Mouse (Mus musculus): Measurements from ENCODE around the gene Bbip1. TPM values are rescaled to one million over a fixed set of nuclear protein-coding genes. Genes with fewer than 3 reads are reported as not detected.

Bbip1 gene
- total RNA-seq, 2 experiments from 2014 or later = 39.2 to 40.7 TPM

DNA sequence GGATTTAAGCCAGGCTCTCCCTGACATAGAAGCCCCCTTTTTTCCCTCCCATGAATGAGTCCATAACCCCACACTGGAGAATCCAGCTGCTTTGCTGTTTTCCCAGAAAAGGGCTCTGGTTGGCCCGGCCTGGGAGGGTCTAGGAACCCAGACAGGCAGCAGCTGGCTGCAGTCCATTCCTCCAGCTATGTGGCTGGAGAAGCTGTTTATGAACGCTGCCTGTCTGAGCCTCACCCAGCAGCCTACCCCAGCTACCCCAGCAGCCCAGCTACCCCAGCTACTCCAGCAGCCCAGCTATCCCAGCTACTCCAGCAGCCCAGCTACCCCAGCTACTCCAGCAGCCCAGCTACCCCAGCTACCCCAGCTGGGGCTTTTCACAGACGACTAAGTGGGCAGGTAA, 52.4 kb downstream of the Bbip1 start, which contains the start of gene Pdcd4:
Gene Pdcd4 (plus strand): TSS at position 171 of the 400 bp plus-strand sequence.
- DNase-seq (ENCODE audit: low spot score) = no peak

DNA sequence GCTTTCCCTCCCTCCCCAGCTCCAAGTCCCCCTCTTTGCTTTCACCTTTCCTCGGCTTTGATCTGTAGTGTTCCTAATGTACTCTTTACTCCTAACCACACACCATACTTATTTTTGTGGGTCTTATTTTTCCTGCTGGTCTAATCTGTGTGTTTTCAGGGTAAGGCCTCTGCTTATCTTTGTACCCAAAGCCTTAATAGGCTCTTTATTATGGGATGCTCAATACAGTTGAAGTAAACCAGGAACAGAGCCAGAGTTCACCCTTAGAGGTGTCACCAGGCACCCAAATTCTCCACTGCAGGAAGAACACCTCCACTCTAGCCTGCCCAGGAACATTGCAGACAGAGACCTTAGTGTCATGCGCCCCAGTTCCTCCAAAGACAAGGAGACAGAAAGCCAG, 52.9 kb downstream of the Bbip1 start:
- no peak for DNase-seq (ENCODE audit: low spot score)

DNA sequence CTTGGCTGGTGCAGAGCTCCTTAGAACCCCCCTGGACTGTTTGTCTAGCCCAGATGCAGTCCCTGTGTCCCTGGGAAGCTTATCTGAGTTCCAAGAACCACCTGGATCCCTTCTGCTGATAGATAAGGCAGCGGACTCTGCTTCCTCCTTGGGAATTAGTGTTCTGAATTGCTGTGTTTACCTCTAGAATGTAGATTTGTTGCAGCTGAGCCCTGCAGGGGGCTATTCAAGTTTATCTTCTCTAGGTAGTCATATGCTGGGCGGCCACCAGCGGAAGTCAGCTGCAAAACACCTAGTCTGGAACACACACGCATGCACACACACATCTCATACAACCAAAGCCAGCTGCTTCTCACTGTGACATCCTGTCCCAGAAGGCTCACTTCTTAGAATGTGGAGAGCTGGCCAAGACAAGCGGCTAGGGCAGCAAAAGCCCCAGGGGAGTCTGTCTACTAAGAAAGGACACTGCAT, 53.6 kb downstream of the Bbip1 start:
- no peak for DNase-seq (ENCODE audit: low spot score)

DNA sequence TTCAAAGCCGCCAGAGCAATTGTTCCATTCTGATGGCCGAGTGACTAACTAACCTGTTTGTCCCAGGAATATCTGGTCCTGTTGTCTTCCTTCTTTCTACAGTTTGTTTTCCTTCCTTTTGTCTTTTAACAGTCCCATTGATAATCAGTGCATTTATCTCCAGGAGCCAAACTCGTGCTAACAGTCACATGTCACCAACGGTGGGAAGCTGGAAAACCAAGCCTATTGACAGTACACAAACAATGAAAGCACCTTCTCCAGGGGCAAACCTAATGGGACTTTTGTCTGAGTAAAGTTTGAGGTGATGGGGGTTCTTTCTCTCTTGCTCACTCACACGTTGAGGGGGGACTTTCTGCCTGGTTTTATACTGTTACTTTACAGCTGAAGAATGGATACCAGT, 54.2 kb downstream of the Bbip1 start:
- DNase-seq (ENCODE audit: low spot score) = no peak

DNA sequence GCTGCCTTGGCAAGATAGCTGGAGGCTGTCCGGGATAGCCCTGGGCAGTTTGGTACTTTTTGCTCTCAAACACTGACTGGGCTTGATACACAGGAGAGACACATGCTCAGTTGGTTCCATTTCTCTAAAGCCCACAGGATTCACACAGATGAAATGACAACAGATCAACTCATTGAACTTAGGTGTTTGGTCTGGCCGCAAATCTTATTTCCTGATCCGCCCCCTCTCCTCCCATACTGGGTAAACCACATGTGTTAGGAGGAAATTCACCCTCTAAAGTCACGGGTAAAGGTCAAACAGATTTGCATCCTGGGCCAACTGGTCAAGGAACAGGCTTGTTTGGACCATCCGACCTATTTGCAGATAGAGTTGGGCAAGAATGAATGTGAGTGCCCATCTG, 54.9 kb downstream of the Bbip1 start:
- no peak for DNase-seq (ENCODE audit: low spot score)

DNA sequence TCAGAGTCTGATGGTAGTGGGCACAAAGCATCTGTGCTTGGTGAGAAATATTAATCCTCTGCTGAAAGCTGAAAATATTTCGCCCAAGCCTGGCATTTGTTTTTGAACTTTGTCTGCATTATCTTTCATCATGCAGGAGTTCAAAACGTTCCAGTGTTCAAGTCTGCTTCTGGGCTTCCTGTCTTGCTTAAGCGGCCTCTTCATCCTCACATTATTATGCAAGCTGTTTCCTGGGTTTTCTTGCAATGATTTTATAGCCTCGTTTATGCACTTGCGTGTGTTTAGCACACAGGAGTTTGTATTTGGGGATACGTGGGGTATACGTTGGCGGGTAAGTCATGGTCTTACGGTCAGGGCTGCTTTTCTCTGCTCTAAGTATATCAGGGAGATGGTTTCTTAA, 56.1 kb downstream of the Bbip1 start:
- no peak for DNase-seq (ENCODE audit: low spot score)

DNA sequence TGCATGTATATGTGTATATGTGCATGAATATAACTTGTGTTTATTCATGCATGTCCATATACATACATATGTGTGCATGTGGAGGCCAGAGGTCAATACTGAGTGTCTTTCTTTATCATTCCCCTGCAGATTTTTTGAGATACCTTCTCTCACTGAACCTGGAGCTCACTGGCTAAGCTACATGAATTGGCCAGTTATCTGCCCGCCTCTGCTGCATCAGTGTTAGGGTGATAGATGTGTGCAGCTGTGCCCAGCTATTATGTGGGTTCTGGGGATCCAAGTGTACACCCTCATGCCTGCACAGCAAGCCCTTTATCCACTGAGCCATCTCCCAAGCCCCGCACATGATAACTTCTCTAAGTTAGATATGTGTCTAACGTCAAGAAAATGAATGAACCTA, 56.6 kb downstream of the Bbip1 start:
- no peak for DNase-seq (ENCODE audit: low spot score)

DNA sequence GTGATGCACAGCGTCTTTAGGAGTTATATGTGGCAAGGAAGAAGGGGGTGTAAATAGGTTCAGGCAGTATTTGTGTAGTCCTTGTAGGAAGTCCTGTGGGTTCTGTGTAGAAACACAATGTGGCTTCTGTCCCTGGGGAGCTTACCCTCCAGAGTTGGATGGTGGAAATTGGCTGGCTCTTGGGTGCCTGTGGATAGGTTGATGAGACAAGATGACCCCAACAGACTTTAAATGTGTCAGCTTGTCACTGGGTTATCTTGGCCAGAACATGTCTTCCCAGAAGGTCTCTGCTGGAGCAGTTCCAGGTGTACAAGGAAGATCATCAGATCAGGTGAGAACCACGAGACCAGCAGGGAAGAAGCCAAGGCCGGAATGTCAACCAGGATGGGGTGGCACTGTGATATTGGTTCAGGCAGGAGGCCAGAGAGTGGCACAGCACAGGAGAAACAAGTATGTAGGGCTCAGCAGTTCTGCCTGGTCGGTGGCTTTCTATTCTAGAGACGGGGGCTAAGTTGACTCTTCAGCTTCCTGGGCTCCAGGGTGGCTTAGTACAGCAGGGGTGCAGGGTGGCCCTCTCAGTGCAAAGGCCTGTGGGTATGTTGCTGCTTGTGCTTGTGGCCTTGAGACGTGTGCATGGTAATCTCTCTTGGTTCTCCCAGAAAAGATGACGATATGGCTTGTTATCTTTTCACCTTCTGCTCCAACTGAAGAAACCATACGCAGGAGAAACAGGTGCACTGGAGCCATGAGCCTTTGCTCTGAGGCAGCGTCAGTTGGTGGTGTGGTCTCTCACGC, 57.7 kb downstream of the Bbip1 start:
- DNase-seq (ENCODE audit: low spot score) = no peak

DNA sequence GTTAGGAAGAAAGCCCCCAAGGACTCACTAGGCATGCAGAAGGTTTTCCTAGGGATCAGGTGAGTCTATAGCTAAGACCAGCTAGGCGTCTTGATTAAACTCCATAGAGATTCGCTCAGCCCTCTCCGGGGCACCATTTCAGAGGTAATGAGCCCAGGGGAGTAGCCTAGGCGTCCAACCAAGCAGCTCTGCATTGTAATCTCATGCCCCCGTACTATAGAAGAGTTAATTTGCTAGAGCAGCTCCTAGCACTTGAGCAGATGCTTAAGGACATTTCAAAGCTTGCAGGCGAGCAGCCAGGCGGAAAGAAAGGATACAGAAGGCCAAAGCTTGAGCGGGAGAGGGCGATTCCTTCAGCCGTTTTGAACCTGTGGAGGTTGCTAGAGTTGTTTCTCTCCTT, 59.0 kb downstream of the Bbip1 start:
- no peak for DNase-seq (ENCODE audit: low spot score)

DNA sequence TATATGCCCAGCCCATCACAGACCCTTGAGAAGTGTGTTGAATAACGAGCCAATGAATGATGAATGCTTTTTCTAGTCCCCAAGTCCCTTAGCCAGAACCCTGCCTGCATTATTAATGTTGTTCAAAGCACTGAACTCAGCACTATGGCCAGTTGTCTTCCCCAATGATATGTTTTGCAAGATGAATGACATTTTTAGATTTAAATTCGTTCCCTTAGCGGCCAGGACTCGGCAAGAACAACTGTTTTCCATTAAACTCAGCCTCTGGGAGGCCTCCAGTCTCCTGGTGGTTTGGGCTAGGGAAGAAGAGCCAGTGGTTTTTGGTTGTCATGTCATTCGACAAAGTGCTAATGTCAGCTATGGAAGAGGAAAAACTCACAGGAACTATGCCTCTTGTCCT, 62.6 kb downstream of the Bbip1 start:
- DNase-seq (ENCODE audit: low spot score) = no peak

DNA sequence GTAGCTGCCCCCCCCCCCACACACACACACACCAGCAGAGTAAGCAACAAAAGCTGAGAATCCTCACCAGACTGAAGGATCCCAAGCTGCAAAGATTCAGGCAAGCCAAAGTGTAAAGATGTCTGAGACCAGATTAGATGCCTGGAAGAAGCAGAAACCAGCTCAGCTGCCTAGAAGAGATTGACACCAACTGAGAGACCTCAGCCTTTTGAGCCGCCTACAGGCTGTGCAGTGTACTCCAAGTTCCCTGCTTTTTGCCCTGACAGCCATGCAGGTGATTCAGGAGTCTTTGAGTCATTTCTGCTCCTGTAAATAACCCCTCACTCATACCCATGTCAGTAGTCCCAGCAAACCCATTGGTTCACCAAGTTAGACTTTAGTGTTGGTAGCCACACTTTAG, 64.0 kb downstream of the Bbip1 start:
- DNase-seq (ENCODE audit: low spot score) = no peak

Other genes starting within 250 kb of the Bbip1 start
- 10 to 100 TPM; 16.4 to 16.5 TPM for gene Pdcd4, start 52.4 kb downstream of the Bbip1 start, total RNA-seq (2021)
- 10 to 100 TPM; 21.9 to 26.0 TPM for gene Shoc2, start 321 bp downstream of the Bbip1 start, total RNA-seq (2021)
- gene Adra2a, start 99.5 kb upstream of the Bbip1 start, total RNA-seq (2021) = under 1 TPM; 0.26 to 0.43 TPM